Mouse (Mus musculus) left cerebral cortex, adult 18-20 months (tissue): ENCODE results near the gene Gpr6. TPM values are rescaled to one million over a fixed set of nuclear protein-coding genes. Genes with fewer than 3 reads are reported as not detected.

Experiments used
- DNase-seq, 2 experiments: peaks; one replicate each; pipeline ENCODE4 v3.0.0; 2021 to 2022; ENCODE audit warnings: low spot score in 2 of 2, mixed read lengths in 1 of 2
- long read RNA-seq, 2 experiments: library from polyadenylated mRNA; stranded (forward); transcript quantifications; one replicate each; pipeline ENCODE4 v2.0.0; 2021
- total RNA-seq, 2 experiments: library from RNA; stranded (reverse); gene quantifications; 2 replicates each; pipeline ENCODE4 v1.2.3; 2021

The Gpr6 gene
- 10 to 100 TPM in 1 of 2 experiments, 1 to 10 TPM in 1; 5.8 to 12.2 TPM for total RNA-seq
- long read RNA-seq, experiment 1, transcript Gpr6-201 (2 exons, 1,786 nt): major isoform, 5 of 5 reads
- long read RNA-seq, experiment 1, partial matches to known transcripts: 0 of 5 reads
- long read RNA-seq, experiment 1, other reads (novel, unspliced or antisense): 0 of 5 reads
- long read RNA-seq, experiment 2, partial matches to known transcripts: 3 of 6 reads
- long read RNA-seq, experiment 2, other reads (novel, unspliced or antisense): 0 of 6 reads

GRCm38 (mm10) chr10:41072116-41072515 lies at the start of gene Gpr6:
Gene Gpr6, minus strand, starts transcription at chr10:41072285.
- peak; percentile 46 to 64 for DNase-seq

- no peak for DNase-seq
Measured at GRCm38 (mm10) chr10:41100060-41100459, 28.0 kb upstream of the Gpr6 start.

- no peak for DNase-seq
Measured at GRCm38 (mm10) chr10:41098137-41098536, 26.1 kb upstream of the Gpr6 start.

- no peak for DNase-seq
Measured at GRCm38 (mm10) chr10:41088852-41089251, 16.8 kb upstream of the Gpr6 start.

GRCm38 (mm10) chr10:41071696-41072095 lies 389 bp downstream of the Gpr6 start:
- DNase-seq: no peak

- peak; percentile 56 to 66 for DNase-seq
Measured at GRCm38 (mm10) chr10:41070693-41071651, 1.1 kb downstream of the Gpr6 start.

GRCm38 (mm10) chr10:41060250-41060831 lies 11.7 kb downstream of the Gpr6 start:
- no peak for DNase-seq

- no peak for DNase-seq
Measured at GRCm38 (mm10) chr10:41055581-41055980, 16.5 kb downstream of the Gpr6 start.

GRCm38 (mm10) chr10:41054005-41054404 lies 18.1 kb downstream of the Gpr6 start:
- no peak for DNase-seq

GRCm38 (mm10) chr10:41042272-41042671 lies 29.8 kb downstream of the Gpr6 start:
- DNase-seq: no peak

GRCm38 (mm10) chr10:41041478-41041877 lies 30.6 kb downstream of the Gpr6 start:
- DNase-seq: no peak

- DNase-seq: no peak
Measured at GRCm38 (mm10) chr10:41040530-41041085, 31.5 kb downstream of the Gpr6 start.

- no peak for DNase-seq
Measured at GRCm38 (mm10) chr10:41038476-41038875, 33.6 kb downstream of the Gpr6 start.

- peak; percentile 52 to 60 for DNase-seq
Measured at GRCm38 (mm10) chr10:41037722-41038121, 34.4 kb downstream of the Gpr6 start.

GRCm38 (mm10) chr10:41032811-41033210 lies 39.3 kb downstream of the Gpr6 start:
- no peak for DNase-seq

GRCm38 (mm10) chr10:41024860-41025259 lies 47.2 kb downstream of the Gpr6 start:
- no peak for DNase-seq

- no peak for DNase-seq
Measured at GRCm38 (mm10) chr10:41024406-41024805, 47.7 kb downstream of the Gpr6 start.

- DNase-seq: no peak
Measured at GRCm38 (mm10) chr10:41022226-41022625, 49.9 kb downstream of the Gpr6 start.
